Mouse (Mus musculus) bone marrow, adult 2 months (tissue): Measurements from ENCODE around the gene Pigk. TPM values are rescaled to one million over a fixed set of nuclear protein-coding genes. Genes with fewer than 3 reads are reported as not detected.

Experiments used
- H3K27ac ChIP-seq: fragments of 200-500 bp; 2 replicates; pipeline ENCODE4 v1.5.1; 2012; ENCODE audit warnings: low read depth, mild to moderate bottlenecking, control low read depth, inconsistent platforms, low read length; ENCODE audit not compliant: control insufficient read depth, poor library complexity, insufficient read depth
- H3K4me1 ChIP-seq: fragments of 200-500 bp; 2 replicates; pipeline ENCODE4 v1.6.1; 2011; ENCODE audit warnings: low read length; ENCODE audit not compliant: control insufficient read depth, insufficient read depth
- H3K4me3 ChIP-seq: fragments of 200-500 bp; replicated peaks from 2 replicates; pipeline ENCODE3; 2011; ENCODE audit warnings: mild to moderate bottlenecking, low read depth, low read length, control low read depth; ENCODE audit not compliant: control insufficient read depth
- CTCF ChIP-seq: fragments of 200-500 bp; IDR thresholded peaks from 2 replicates; pipeline ENCODE4 v1.5.1; 2011; ENCODE audit warnings: low read length, control low read depth; ENCODE audit not compliant: control insufficient read depth, insufficient read depth
- POLR2A ChIP-seq: fragments of 200-500 bp; IDR thresholded peaks from 2 replicates; pipeline ENCODE4 v1.6.1; 2011; ENCODE audit warnings: low read depth, mild to moderate bottlenecking, control low read depth, low read length, borderline replicate concordance; ENCODE audit not compliant: control insufficient read depth
- WGBS: fragments of 180-500 bp; shearing (Covaris S2); methylation state at CpG from one replicate; pipeline ENCODE4 v1.1.7; 2018; 5-methylcytosine and 5-hydroxymethylcytosine counted together
- polyA plus RNA-seq: library from polyadenylated mRNA; stranded (reverse); fragments of >200 nt; gene quantifications from 2 replicates; pipeline ENCODE4 v1.2.4, GENCODE M21; 2011; ENCODE audit warnings: low replicate concordance; ENCODE audit not compliant: missing spikeins, insufficient read depth, insufficient read length

Gene Pigk
- polyA plus RNA-seq, 1 experiment, result 8.2 TPM

DNA sequence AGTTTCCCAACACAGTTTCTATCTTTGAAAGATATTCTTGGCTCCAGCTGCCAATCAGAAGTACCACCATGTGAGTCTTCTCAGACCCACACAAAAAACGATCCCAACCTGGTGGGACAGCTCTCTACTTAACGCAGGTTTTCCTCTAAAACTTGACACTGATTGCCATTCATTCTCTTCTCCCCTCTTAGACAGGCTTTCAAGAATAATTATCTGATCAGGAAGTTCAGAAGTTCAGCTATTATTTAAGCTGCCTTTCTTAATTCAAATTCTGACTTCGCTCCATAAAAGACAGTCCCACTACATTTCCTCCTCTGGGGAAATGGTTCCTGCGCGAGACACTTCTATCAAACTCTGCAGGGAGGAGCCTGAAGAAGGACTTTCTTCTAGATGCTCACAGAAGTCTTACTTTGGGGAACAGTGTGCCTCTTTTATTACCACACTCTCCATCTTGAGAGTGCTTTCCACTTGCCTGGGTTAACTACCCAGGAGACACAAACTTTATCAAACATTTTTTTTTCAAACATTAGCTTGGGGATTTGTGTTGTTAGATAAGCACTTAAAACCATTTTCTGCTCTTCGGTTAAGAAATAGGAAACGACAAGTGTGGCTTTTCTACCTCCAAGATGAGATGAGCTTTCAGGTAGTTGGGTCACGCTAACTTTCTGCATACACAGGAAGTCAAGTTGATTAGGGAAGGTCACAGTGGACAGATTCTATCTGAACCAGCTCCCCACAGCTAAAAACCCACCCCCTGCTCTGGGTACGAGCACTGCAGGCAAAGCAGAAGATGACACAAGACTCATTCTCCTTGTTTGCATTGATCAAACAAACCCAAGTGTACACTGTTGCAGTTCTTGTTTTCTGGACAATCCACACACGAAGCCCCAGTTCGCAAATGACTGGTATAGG is 238.0 kb downstream of the Pigk start:
- Histone ChIP-seq H3K4me3 (no peak overlapping the region), H3K4me1 (no peaks in the 10 kb centered on the region; the same call in 1 of the 2 replicates), H3K27ac (no peak overlapping the region)
- TF ChIP-seq CTCF, result no peak
- TF ChIP-seq POLR2A, result no peak
- WGBS, result 30% methylated on average over 11 of the region's 11 CpGs

DNA sequence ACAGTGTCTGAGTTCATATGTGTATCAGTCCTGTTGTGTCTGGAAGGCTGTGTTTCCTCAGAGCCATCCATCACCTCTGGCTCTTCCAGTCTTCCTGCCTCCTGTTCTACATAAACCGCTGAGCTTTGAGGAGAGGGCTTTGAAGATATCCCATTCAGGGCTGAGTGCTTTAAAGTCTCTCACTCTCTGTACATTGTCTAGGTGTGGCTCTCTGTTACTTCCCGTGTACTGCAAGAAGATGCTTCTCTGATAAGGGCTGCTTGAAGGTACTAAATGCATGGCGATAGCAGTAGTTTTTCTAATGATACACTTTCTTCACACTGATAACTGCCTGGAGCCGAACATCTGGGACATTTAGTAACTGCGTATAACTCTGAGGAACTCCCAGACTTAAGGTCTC is 242.1 kb downstream of the Pigk start:
- 62% methylated on average over 5 of the region's 5 CpGs for WGBS
- Histone ChIP-seq H3K4me3 (no peak overlapping the region), H3K27ac (no peak overlapping the region), H3K4me1 (no peaks in the 10 kb centered on the region; the same call in 1 of the 2 replicates)
- TF ChIP-seq POLR2A (no peak), CTCF (no peak)

DNA sequence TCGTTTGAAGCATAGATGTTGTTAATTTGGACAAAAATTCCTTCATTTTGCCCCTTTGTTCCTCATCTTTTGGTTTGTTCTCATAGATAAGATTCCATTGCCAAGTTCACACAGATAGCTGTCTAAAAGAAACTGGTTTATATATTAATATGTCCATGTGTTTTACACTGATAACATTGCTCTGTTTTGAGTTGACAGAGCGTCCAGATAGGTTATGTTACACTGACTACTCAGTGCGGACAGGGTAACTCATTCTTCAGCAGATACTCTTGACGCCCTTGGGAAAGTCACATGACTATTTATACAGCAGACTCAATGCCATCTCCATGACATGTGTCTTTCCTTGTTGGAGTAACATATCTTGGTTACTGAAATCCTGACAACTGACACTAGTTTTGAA is 242.9 kb downstream of the Pigk start:
- Histone ChIP-seq H3K27ac (no peak overlapping the region), H3K4me3 (no peak overlapping the region), H3K4me1 (no peaks in the 10 kb centered on the region; the same call in 1 of the 2 replicates)
- WGBS, result 58% methylated on average over 4 of the region's 4 CpGs
- TF ChIP-seq CTCF, result no peak
- TF ChIP-seq POLR2A, result no peak

DNA sequence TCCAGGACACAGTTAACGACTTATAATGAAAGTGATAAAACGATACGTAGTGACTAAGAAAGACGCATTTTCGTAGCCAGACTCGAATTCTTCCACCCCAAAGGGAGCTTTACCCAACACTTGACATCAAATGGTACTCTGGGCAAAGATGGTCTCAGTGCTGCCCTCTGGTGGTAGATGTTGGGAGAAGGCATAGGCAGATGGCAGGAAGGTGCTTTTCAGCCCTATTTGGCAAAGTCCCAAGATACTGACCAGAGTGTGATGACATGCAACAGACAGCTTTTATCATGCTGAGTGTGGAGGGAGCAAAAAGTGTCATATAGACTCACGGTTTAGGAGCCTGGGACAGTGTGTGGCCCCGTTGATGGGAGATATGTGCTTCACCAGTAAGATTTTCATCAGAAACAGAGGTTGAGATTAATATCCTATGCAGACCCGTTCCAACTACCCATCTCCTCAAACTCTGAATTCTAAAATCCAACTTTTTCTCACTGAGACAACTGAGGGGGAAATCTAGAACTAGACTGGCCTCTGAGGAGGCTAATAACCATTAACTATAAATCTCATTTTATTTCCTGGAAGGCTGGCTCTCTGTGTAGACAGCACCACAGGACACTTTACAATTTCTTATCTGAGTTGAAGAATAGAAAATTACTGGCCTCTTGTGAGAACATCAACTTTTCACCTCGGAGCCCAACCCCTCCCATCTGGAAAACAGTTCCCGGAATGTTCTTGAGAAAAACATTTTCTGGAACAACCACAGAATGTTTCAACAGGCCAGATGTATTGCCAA is 244.7 kb downstream of the Pigk start:
- no peak overlapping the region for H3K27ac ChIP-seq
- TF ChIP-seq CTCF (peak; percentile 70), POLR2A (no peak)
- H3K4me3 ChIP-seq, result no peak overlapping the region
- H3K4me1 ChIP-seq, result no peaks in the 10 kb centered on the region; the same call in 1 of the 2 replicates
- WGBS, result 71% methylated on average over 11 of the region's 11 CpGs

DNA sequence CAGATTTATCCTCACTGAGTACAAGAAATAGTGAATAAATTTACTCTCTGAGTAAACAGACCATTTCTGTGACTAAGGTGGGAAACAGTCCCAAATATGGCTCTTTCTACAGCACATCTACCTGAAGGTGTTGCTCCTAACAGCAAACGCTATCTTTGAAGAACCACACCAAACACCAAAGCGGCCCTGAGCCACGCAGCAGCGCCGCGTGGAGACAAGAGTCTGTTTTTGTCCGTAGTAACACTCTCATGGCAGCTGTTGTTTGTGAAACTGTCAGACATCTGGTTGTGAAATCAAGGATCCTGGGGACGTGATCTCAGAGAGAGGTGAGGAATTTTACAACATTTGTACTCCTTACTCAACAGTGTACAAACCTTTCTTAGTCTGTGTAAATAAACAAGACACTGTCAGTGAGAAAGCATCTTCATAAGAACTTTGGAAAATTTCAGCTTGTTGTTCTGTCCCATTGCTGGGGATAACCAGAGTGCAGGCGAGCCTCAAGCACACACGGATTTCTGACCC is 248.0 kb downstream of the Pigk start:
- H3K4me1 ChIP-seq, result no peaks in the 10 kb centered on the region
- no peak for TF ChIP-seq POLR2A
- no peak for TF ChIP-seq CTCF
- 80% methylated on average over 10 of the region's 10 CpGs for WGBS
- no peak overlapping the region for H3K4me3 ChIP-seq
- H3K27ac ChIP-seq, result no peak overlapping the region

DNA sequence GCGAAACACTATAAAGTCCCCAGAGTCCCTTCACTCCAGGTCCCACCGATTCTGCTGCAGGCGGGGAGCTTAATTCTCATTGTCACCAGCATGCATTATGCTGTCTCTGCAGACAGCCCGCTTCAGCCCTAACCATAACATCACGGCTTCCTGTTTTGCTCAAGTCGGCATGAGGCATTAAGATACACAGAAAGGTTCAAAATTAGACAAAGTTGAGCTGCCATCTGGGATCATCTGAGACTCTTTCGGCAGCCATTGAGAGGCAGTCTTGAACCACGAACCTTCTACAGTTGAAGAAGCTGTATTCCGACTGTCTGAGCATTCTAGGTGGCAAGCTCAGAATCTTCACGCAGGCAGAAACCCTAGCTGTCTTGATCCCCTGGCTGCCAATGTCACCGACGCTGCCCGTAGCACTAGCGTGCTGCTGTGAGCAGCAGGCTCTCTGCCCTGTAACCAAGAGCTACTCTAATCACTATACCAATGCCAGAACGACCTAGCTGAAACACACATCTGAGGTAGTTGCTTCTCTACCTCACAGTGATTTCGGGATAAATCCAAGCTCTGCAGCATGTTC is 256.0 kb downstream of the Pigk start:
- Histone ChIP-seq H3K27ac (no peak overlapping the region; the same call in 1 of the 2 replicates), H3K4me3 (no peak overlapping the region), H3K4me1 (no peaks in the 10 kb centered on the region; the same call in 1 of the 2 replicates)
- 37% methylated on average over 16 of the region's 16 CpGs for WGBS
- TF ChIP-seq POLR2A (no peak), CTCF (no peak)

DNA sequence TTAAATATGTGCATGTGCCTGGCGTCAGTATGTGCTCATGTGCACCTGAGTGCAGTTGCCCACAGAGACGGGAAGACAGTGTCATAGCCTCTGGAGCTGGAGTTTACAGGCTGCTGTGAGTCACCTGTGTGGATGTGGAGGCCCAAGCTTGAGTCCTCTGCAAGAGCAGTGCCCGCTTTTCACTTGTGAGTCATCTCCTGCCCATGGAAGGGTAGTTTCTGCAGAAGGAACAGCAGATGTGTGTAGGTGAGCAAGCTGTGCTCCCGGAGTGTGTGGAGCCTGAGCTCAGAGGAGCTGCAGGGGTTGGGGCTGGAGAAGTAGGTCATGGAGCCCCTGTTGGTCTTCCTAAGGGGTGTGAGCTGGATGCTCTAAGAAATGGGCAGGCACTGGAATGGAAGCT is 257.5 kb downstream of the Pigk start:
- TF ChIP-seq CTCF (no peak), POLR2A (no peak)
- WGBS, result 81% methylated on average over 4 of the region's 4 CpGs
- Histone ChIP-seq H3K27ac (no peak overlapping the region), H3K4me3 (no peak overlapping the region), H3K4me1 (no peaks in the 10 kb centered on the region; the same call in 1 of the 2 replicates)
